Mouse (Mus musculus) heart, adult 9 months (tissue): ENCODE measurements at regions not wholly inside any gene's neighbourhood (a gene's known extent, or its start where the extent isn't known, plus 50 kb on each side); places are given as distances from the start of the nearest gene placed in this dataset.
A peak's percentile ranks its signal among the peaks of the same experiment; 100 is the strongest.

Source experiments
- DNase-seq, 2 experiments: peaks; one replicate each; pipeline ENCODE4 v3.0.0; 2022; ENCODE audit warnings: low spot score in 2 of 2

DNA sequence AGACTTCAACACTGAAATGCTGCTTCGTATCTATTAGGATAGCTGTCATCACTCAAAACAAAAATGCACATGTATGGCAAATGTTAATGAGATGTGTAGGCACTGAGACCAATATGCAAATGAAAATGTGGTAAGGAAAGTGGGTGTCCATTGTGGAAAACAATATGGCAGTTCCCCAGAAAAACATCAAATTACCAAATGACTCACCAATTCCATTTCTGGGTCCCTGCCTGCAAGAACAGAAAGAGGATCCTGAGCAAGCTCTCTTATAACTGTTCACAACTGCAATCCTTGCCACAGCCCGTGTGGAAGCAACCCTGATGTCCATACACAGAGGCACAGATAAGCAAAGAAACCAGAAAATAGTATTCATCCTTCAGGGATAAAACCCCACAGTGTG lies 442.0 kb downstream of the Defb40 start:
- DNase-seq = no peak

DNA sequence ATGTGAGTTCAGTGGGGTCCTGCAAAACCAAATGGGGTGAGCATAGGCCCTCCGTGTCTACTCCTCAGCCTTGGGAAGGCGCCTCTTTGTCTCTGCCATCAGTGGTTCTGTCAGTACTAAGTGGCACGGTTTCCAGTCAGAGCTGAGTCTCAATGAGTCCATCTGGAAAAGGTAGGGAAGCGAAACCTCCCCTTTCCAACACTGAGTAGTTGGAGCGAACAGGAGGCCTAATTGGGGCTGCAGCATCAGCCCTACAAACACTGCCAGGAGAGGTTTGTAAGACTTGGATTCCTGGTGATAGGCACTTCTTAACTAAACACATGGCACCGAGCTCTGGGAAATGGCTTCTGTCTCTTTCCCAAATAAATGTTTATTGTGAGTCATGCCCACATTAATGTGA lies 449.9 kb downstream of the Defb40 start:
- DNase-seq = no peak

DNA sequence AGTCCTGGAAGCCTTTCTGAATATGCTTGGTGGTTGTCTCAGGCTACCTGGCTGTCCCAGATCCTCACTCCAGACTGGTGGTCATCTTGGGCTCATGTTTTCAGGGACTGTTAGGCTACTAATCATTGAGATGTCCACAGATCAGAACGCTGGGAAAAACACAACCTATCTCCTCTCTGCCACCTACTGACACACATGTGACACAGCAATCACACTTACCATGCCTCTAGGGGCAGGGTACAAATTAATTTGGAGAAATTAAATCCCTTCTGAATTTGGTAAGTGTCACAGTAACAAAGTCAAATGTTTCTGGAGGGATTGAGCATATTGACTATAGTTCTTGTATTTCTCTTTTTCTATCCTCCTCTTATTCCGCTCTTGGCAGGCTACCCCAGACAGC lies 465.6 kb downstream of the Defb40 start:
- DNase-seq = no peak

DNA sequence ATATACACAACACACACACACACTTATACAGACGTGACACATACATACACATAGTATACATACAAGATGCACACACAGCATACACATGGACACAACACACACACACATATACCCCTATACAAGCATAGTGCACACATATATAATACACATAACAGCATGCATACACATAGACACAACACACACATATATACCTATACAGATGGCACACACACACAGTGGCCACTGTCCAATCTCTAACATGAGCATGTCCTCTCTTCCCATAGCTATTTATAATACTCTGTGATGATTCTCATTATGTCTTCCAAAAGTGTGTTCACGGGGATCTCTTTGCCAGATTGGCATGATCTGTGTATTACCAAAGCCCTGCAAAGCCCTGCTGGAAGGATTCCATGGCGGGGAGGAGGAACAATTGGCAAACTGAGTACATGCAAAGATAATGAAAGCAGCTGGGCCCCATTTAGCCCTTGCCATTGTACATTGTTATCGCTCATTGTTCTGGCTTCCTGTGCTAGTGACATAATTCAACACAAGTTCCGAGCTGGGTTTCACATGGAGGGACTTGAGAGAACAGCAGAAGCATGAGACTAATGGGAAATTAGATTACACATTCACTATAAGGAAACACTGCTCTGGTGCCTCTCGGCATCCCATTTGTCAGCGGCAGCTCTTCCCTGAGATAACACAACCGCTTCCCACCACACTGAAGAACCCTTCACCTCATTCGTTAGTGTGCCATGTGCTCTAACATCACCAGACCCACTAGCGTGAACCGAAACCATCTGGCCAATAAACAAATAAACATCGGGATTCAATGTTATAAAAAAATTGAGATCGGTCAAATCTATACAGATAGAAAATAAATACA lies 471.7 kb downstream of the Defb40 start:
- peak in 1 of 2 experiments; percentile 10 for DNase-seq

DNA sequence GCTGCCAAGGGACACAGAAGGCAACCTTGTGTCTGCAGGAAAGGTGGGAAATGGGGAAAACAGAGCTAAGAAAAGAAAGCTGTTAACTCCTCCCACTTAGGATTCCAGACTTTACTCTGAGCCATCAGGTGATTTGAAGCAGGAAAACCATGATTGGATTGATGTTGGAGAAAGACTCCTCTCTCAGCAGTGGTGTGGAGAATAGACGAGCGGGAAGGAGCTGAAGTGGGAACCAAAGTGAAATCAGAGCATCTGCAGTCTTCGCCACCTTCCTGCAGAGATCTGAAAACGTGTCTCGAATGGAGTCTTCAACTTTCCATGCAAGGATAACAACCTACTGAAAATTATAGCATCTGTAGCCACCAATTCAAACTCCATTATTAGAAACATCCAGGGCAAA lies 487.4 kb downstream of the Defb40 start:
- no peak for DNase-seq

DNA sequence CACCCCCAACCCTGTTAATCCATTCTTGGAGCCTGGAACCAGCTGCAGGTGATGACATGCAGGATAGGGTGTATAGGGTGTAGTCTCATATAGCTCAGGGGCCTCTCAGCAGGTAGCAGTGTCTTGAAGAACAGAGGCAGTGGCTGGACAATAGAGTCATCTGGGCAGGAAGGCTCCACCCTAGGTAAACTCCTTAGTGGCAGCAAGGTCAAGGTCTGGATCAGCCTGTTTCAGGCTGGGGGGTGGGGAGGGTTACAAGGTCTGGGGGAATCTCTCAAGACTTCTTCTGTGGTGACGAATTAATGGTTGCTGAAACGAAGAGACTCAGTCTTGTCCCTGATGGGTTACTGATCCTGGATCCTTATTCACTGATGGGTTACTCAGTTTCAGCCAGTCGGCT lies 498.0 kb downstream of the Defb40 start:
- DNase-seq = no peak

DNA sequence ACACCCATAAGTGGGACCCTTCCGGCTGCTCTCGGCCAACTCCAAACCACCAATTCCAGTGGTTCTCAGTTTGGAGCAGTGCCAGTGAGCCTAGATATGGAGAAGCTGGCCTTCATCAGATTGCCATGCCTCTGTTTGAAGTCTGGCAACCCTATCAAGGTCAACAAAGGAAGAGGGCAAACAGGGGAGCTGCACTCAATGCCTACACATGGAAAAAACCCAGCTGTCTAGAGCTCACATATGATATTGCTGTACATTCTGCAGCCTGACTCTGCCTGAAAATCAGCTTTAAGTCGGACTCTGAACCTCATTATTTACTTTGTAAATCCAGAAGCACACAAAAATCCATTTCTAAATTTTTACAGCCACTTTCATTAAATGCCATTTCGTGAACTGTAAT lies 499.9 kb downstream of the Defb40 start:
- DNase-seq = no peak

DNA sequence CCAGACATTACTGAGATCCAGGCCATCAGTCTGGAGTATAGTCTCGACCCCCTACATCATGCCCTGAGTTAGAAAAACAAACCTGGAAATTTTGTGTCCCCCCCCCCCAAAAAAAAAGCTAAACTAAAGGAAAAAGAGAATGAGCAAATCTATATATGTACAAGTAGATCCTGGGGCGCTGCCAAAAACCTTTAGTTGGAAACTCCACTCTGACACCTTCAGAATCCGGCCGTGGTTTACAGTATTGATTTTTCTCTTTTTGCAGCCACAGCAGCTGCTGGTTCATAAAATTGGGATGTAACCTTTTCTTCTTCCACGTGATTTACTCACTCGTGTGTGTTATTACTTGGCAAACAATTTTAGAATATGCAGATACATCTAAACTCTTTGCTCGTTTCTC lies 510.5 kb downstream of the Defb40 start:
- no peak for DNase-seq

DNA sequence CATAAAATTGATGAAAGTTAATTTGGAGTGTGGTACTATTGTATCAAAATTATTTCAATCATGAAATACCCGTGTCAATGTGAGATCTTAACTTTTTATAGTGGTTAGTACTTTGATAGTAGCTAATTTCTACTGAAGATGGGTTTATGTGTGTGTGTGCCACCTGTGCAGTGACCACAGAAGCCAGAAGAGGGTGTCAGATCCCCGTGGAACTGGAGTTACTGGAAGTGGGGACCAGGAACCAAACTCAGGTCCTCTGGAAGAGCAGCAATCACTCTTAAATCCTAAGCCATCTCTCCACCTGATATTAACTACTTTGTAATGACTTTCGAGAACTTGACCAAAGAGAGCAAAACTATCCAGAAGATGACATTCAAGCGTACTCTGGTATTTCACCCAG lies 517.4 kb downstream of the Defb40 start:
- DNase-seq = no peak

DNA sequence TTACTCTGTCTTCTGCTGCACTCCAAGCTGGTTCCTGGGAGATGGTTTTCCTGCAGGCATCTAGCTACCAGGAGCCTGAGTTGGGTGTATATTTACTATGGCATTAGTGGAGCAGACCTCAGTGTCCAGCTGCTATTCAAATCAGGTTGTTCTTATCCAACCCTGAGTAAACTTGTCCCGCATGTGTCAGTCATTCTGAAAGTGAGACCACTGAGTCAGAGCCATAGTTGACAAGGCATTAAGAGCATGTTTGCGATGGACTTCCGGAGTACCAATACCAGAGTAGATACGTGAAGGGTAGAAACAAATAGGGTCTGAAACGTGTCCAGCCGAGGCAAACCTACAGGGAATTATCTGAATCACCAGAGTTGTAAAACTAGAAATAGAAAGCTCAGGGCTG lies 520.6 kb downstream of the Defb40 start:
- no peak for DNase-seq

DNA sequence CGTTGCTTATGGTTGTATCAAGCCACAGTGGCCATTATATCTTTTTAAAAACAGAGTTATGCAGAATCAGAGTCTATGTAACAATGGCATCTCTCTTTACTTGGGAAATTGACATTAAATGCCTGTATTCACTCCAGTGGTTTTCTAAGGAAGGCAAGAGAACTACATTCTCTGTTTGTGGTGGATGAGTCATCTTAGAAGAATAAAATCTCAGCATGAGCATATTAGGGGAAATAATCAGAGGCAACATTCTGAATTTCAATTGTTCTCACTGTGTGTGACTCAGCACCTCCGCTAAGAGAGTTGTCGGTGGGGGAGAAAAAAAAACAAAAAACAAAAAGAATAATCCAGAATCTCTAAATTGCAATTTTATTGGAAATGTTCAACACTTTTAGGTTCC lies 529.0 kb downstream of the Defb40 start:
- no peak for DNase-seq

DNA sequence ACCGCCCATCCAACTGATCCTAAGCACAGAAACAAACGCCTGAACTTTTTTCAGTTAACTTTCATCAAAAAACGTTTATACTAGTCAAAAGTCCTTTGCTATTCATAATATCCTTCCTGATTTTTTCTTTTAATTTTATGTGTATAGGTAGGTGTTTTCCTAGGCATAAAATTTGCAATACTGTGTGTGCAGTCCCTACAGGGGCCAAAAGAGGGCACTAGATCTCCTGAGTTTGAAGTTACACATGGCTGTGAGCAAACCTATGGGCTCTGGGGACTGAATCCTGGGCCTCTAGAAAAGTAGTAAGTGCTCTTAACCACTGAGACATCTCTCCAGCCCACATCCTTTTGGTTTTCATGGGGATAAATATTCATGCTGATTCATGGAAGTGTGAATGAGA lies 535.8 kb downstream of the Defb40 start:
- no peak for DNase-seq

DNA sequence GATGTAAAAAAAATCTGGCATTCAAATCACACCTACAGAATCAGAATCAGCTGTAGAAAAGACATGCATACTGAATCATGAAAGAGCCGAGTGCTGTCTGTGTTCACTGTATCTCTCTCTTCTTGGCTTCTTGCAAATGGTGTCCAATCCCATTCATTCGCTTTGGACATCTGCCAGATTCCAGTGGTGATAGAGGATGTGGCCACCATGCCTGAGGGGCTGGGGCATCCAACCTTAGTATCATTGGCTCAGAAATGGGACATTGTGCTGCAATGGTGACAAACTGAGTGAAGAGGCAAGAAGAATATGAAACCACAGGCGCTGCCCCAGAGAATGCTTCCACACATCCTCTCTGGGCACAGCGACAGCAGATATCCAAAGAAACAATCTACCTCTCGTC lies 555.2 kb downstream of the Defb40 start:
- DNase-seq = no peak

DNA sequence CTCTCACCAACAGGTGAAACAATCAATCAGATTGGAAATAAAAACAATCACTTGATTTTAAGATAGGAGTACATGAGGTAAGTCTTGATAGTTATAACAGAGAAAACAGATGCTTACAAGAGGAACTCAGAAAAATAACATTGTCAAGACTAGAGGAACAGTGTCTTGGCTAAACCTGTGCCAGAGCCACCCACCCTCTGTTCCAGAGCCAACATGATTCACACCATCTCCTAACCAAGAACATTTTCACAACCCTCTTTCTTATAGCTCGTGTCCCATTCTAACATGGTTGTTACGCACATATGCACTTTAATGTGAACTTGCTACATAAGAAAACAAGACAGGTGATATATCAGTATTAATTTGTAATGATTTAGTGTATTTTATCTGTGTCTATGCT lies 565.6 kb downstream of the Defb40 start:
- no peak for DNase-seq

DNA sequence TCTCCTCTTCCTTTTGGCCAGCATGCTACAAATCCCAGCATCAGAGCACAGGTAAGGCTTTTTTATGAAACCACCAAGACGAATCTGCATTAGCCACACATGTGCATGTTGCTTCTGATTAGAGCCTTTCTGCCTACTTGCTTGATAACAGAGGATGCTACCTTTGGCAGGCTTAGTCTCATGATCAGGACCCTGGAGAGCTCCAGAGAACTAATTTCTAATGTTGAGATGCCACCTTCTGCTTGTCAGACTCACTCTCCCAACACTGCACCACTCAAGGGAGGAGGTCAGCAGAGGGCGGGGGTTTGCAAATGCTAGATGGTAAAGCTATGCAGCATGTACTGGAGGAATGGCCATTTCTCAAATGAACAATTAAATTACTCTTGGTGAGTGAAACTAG lies 571.6 kb downstream of the Defb40 start:
- DNase-seq = no peak

DNA sequence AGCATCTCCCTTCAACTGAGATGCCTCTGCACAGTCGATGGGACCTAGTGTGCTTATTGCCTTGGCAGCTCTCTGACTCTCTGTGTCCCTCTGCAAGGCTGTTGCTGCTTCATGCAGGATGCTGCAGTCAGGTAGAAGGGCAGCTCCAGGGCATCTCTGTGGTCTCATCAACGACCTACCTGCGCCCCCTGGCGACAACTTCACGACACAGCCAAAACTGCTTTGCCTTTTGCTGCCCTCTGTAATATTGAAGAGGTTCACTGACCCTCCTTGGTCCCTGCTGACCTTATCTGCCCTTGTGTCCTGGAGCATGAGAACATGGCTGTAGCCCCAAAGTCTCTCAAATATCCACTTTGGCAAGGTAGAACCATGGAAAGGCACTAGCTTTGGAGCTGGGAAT lies 589.7 kb downstream of the Defb40 start:
- DNase-seq = no peak

DNA sequence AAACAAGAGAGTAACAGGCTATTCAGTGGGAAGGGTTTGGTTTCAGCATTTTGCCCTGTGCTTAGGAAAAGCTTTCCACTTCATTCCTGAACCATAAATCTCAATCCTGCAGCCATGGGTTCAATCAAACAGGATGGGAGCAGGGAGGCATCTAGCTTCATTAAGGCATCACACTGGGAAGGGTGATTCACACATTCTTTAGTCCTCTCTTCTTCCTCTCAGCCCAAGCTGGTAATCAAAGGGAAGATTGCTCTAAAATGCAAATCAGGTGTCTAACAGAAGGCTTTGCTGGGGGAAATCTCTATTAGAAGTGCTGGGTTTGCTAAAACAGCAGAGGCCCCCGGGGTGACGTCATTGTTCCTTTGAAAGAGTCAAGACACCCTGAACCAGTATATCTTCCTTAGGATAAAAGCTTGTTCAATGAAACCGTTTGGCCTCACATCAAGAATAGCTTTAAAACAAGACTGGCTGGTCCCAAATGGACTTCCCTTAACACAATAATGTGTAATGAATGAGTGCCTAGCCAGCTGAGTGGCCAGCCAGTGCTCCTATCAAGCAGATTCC lies 596.4 kb downstream of the Defb40 start:
- DNase-seq = no peak

DNA sequence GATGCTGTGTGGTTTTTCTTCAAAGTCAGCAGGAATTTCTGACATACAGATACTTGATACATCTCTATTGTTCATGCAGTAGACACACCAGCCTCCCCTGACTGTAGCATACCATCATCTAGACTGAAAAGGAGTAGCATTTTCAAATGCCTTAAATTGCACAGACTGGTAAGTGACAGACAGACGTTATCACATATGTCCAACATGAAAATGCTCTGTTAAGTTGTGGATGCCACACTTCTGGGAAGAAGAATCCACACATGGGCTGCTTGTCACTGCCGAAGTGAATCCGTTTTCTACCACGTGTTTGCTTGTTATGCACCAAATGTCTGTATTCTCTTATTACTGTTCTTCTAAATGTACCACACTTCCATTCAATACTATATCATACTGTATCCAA lies 629.3 kb downstream of the Defb40 start:
- no peak for DNase-seq

DNA sequence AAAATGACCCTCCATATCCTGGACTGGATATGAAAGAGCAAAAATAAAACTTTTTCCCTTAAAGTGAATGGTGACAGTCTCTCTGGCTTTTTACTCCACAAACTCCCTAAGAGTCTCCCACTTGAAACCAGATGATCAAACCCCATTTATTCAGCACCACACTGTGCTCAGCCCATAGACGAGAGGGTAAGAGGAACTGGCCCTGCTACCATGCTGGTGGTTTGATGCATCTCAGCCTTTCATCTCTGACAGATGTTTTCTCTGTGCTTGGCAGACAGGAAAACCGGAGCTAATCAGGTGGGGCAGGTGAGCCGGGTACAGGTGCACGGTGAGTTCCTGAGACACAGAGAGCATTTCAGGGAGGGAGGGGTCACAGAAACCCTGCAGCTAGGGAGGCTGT lies 631.8 kb downstream of the Defb40 start:
- no peak for DNase-seq

DNA sequence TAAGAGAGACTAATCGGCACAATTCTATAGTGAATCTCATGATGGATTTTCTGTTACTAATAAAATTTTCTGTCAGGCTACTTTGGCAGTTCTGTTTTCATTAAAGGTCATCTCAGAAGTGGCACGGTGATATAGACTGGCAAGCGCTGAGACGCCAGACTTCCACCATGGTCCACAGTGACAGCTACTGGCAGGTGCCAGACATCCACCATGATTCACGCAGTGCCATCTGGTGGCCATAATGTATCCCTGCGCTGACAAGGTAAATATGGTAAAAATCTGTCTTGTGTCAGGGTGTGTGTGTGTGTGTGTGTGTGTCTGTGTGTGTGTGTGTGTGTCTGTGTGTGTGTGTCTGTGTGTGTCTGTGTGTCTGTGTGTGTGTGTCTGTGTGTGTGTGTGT lies 632.7 kb downstream of the Defb40 start:
- no peak for DNase-seq

DNA sequence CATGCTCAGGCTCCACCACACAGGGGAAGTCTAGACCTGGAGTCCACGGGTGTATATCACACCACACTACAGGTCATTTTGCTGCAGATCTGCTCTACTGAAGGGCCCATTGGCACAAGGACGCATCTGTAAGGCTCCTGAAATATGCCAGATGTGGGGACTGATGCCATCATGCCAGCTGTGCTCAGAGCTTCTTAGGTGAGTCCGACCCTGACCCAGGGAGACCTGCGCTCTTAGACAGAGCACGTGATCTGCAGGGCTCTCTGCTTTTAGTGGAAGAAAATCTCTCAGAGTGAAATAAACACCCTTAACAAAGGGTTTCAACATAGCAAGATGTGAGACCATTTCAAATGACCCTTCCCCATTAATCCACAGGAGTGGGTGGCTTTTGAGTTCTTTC lies 633.2 kb downstream of the Defb40 start:
- no peak for DNase-seq

DNA sequence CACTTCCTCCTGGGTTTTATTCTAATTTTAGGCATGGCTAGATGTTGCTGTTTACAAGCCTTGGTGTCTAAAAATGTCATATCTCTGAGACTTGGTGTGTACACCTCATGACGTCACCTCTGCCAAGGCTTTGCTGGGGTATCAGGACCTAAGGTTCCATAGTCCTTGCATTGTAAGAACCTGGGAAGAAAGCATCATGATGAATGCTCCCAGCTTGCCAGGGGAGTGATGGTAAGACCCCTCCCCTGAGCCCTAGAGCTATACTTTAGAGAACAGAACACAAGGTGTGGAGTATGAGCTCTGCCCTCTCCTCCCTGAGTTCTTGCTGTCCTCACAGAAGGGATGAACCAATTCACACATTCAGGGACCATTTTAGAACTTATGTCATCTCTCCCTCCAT lies 642.5 kb downstream of the Defb40 start:
- DNase-seq = no peak

DNA sequence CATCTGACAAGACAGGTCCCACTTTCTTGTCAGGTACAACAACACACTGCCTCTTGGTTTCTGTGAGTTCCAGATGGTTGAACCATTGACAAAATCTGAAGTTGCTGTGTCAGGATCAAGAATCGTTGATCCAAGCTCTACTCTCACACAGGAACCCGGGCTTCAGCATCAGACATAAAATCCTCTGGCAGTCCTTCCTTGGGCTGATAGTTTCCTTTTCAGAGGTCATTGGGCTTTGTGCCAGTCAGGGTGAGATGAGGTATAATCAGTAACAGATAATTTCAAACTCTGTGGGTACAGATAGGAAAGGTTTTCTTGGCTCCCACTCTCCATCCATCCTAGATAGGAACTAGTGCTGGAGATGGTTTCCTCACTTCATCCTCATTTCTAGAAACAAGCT lies 649.5 kb downstream of the Defb40 start:
- DNase-seq = no peak

DNA sequence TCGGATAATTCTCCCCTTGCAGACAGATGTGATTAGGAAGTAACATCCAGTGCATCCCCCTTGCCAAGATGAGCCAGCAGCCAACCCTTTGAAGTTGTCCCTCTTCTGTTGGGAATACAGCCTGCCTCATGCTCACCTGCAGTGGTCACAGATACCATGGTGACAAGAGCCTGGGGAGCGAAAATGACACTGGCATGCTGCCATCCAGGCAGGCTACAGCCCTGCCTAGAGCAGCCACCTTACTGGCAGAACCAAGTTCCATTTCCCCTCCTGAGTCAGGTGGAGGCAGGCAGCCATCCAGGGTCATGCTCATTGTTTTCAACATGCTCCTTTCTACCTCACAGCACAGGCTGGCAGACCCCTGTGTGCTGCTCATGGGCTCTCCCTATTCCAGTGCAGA lies 661.6 kb downstream of the Defb40 start:
- DNase-seq = no peak
